Mouse (Mus musculus): ENCODE data around the gene Spata31d1d.
A peak's percentile ranks its signal among the peaks of the same experiment; 100 is the strongest.
"Not testable (repeated sequence)": the region's sequence is repeated elsewhere in the genome, so short reads cannot be mapped to it uniquely, and the experiment has no call there.

Spata31d1d gene

GRCm38 (mm10) chr13:59731652-59732051, at the start of gene Spata31d1d:
TSS of gene Spata31d1d (minus strand) at chr13:59731752.
- DNase-seq: no peak

- not testable (repeated sequence) for DNase-seq
Measured at GRCm38 (mm10) chr13:59779744-59780264, 48.3 kb upstream of the Spata31d1d start.

GRCm38 (mm10) chr13:59779213-59779612, 47.7 kb upstream of the Spata31d1d start:
- DNase-seq: peak; percentile 28

GRCm38 (mm10) chr13:59775168-59775567, 43.6 kb upstream of the Spata31d1d start:
- DNase-seq: no peak

- DNase-seq: peak; percentile 89
Measured at GRCm38 (mm10) chr13:59771257-59771656, 39.7 kb upstream of the Spata31d1d start.

- no peak for DNase-seq
Measured at GRCm38 (mm10) chr13:59770847-59771246, 39.3 kb upstream of the Spata31d1d start.

- peak; percentile 90 for DNase-seq
Measured at GRCm38 (mm10) chr13:59770164-59770562, 38.6 kb upstream of the Spata31d1d start.

- DNase-seq: peak; percentile 99
Measured at GRCm38 (mm10) chr13:59769296-59770163, 38.0 kb upstream of the Spata31d1d start, which contains the start of gene Isca1. TSS of gene Isca1 (minus strand) at chr13:59769810.

GRCm38 (mm10) chr13:59768531-59768930, 37.0 kb upstream of the Spata31d1d start:
- DNase-seq: no peak

GRCm38 (mm10) chr13:59766786-59767515, 35.4 kb upstream of the Spata31d1d start:
- DNase-seq: peak; percentile 85

- no peak for DNase-seq
Measured at GRCm38 (mm10) chr13:59762791-59763190, 31.2 kb upstream of the Spata31d1d start.

GRCm38 (mm10) chr13:59756906-59757305, 25.4 kb upstream of the Spata31d1d start:
- peak; percentile 41 for DNase-seq

GRCm38 (mm10) chr13:59750310-59750709, 18.8 kb upstream of the Spata31d1d start:
- DNase-seq: no peak

GRCm38 (mm10) chr13:59746711-59747110, 15.2 kb upstream of the Spata31d1d start, which contains the start of gene 1700014D04Rik:
TSS of gene 1700014D04Rik (minus strand) at chr13:59746752.
- no peak for DNase-seq

- DNase-seq: peak; percentile 41
Measured at GRCm38 (mm10) chr13:59746164-59746563, 14.6 kb upstream of the Spata31d1d start.

GRCm38 (mm10) chr13:59745462-59745861, 13.9 kb upstream of the Spata31d1d start:
- no peak for DNase-seq

GRCm38 (mm10) chr13:59741697-59742096, 10.1 kb upstream of the Spata31d1d start:
- DNase-seq: peak; percentile 59

GRCm38 (mm10) chr13:59741096-59741495, 9.5 kb upstream of the Spata31d1d start:
- DNase-seq: peak; percentile 27

GRCm38 (mm10) chr13:59739397-59739796, 7.8 kb upstream of the Spata31d1d start:
- DNase-seq: no peak

GRCm38 (mm10) chr13:59738455-59738854, 6.9 kb upstream of the Spata31d1d start:
- DNase-seq: no peak

- DNase-seq: no peak
Measured at GRCm38 (mm10) chr13:59735190-59735589, 3.6 kb upstream of the Spata31d1d start.

- DNase-seq: not testable (repeated sequence)
Measured at GRCm38 (mm10) chr13:59734347-59734746, 2.8 kb upstream of the Spata31d1d start.

GRCm38 (mm10) chr13:59733936-59734335, 2.4 kb upstream of the Spata31d1d start:
- DNase-seq: no peak

Data from kidney, postnatal 10 days (tissue).